Mouse (Mus musculus) forebrain, postnatal 0 days (tissue): ENCODE measurements around the gene Bfsp1. TPM values are rescaled to one million over a fixed set of nuclear protein-coding genes. Genes with fewer than 3 reads are reported as not detected.

Source experiments
- ATAC-seq: fragments of 200-750 bp; cut with Nextera tagmentation; 2 replicates; pipeline ENCODE4 v1.8.0; 2017; ENCODE audit warnings: mild to moderate bottlenecking, moderate library complexity
- DNase-seq: peaks from one replicate; pipeline ENCODE4 v3.0.0-alpha.2; 2015
- H3K27ac ChIP-seq: fragments of 300-500 bp; sonication (generic); 2 replicates; pipeline ENCODE4 v1.5.1; 2014; ENCODE audit warnings: low read depth, mild to moderate bottlenecking, antibody characterized with exemption, low read length, moderate library complexity, mixed read lengths
- H3K27me3 ChIP-seq: fragments of 300-500 bp; sonication (generic); 2 replicates; pipeline ENCODE4 v1.6.1; 2014; ENCODE audit warnings: mild to moderate bottlenecking, low read length, mixed read lengths; ENCODE audit not compliant: insufficient read depth
- H3K36me3 ChIP-seq: fragments of 300-500 bp; sonication (generic); 2 replicates; pipeline ENCODE4 v1.6.1; 2014; ENCODE audit warnings: mild to moderate bottlenecking, moderate library complexity; ENCODE audit not compliant: insufficient read depth
- H3K4me1 ChIP-seq: fragments of 300-500 bp; sonication (generic); 2 replicates; pipeline ENCODE4 v1.6.1; 2014; ENCODE audit warnings: antibody characterized with exemption; ENCODE audit not compliant: insufficient read depth
- H3K4me2 ChIP-seq: fragments of 300-500 bp; sonication (generic); 2 replicates; pipeline ENCODE4 v1.6.1; 2014; ENCODE audit warnings: low read depth, mild to moderate bottlenecking, moderate library complexity
- H3K4me3 ChIP-seq: fragments of 300-500 bp; sonication (generic); 2 replicates; pipeline ENCODE4 v1.5.1; 2014; ENCODE audit warnings: low read depth, low read length, mixed read lengths
- H3K9ac ChIP-seq: fragments of 300-500 bp; sonication (generic); 2 replicates; pipeline ENCODE4 v1.6.1; 2014; ENCODE audit warnings: mild to moderate bottlenecking
- H3K9me3 ChIP-seq: fragments of 300-500 bp; sonication (generic); 2 replicates; pipeline ENCODE4 v1.6.1; 2016; ENCODE audit warnings: low read length
- CTCF ChIP-seq: sonication (generic); IDR thresholded peaks from 2 replicates; pipeline ENCODE4 v1.5.1; 2016; ENCODE audit warnings: antibody characterized with exemption, control low read depth, low read depth
- WGBS: fragments of 180-500 bp; shearing (Covaris S2); extraction: QIAGEN DNeasy Blood & Tissue Kit; methylation state at CpG from one replicate; pipeline ENCODE4 v1.1.7; 2014; 5-methylcytosine and 5-hydroxymethylcytosine counted together
- polyA plus RNA-seq: library from polyadenylated mRNA; unstranded; fragments of >200 nt; fragmentation: Nextera tagmentation; extraction: Ambion mirVana; gene quantifications from 2 replicates; pipeline ENCODE4 v1.2.1, GENCODE M21; 2015
- total RNA-seq: library from RNA; depleted of rRNA; stranded (reverse); fragments of >200 nt; gene quantifications from 2 replicates; pipeline ENCODE4 v1.2.3, GENCODE M21; 2014; rRNA removed

Bfsp1 gene
- total RNA-seq (2.5 and 3.7 TPM in 2 replicates), polyA plus RNA-seq (1.3 and 1.9 TPM in 2 replicates)

DNA sequence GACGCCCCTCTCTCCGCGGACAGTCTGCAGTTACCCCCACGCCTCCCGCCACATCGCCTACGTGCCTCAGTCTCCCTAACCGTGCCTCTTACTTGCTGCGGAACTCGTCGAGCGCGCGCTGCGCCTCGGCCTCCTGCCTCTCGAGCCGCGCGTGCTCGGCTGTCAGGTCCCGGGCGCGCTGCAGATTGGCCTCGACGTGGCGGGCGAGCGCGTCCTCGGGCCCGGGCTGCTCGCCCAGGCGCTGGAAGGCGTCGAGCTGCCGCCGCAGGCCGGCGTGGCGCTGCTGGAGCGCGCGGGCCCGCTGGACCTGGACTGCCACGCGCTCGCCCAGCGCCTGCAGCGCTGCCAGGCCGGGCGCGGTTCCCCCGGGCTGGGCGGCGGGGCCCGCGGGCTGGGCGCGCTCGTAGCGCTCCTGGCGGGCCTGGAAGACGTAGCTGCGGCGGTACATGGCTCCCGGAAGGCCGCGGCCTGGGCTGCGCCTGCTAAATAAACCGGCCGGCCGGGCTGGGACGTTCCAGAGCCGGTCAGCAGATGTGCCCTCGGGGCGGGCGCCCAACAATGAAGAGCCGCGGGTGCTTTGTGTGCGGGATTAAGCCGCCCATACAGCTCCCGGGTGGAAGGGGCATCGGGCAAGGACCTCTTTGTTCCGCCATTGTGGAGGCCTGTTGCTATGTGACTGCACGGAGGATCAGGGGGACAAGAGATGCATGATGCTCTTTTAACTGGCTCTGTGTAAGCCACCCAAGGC is at the start of gene Bfsp1:
Bfsp1 (minus strand) TSS at position 690 of the 748 bp plus-strand sequence.
- TF ChIP-seq CTCF, result no peak; the same call in 1 of the 2 replicates
- 2% methylated on average over 83 of the region's 86 CpGs for WGBS

DNA sequence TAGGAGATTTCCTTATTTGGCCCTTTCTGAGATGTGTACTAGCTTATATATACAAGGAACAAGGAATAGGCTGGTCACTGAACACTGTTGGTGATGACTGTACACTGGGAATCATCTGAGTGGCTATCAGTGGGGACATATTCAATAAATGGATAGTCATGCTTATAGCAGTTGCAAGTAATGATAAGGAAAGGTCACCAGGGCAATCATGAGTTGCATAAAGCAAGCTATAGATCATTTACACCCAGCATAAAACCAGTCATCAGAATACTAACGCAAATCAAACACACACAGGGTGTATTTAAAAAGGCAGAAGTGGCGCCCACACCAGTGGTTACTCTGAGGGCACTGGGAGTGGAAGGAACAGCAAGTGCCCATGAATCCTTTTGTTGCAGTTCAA is 49.2 kb upstream of the Bfsp1 start:
- no peak overlapping the region for H3K4me3 ChIP-seq
- H3K4me2 ChIP-seq, result no peak overlapping the region
- DNase-seq (no peak), ATAC-seq (no peak)
- no peak overlapping the region for H3K9ac ChIP-seq
- H3K36me3 ChIP-seq, result no peaks in the 10 kb centered on the region
- no peak for TF ChIP-seq CTCF
- H3K4me1 ChIP-seq, result peaks cover 14% of the 10 kb centered on the region
- no peaks in the 10 kb centered on the region for H3K27me3 ChIP-seq
- no peaks in the 10 kb centered on the region for H3K9me3 ChIP-seq
- no peak overlapping the region for H3K27ac ChIP-seq
- 93% methylated on average over 2 of the region's 2 CpGs for WGBS

More for the DNA sequence above, at the start of gene Bfsp1:
- H3K27me3 ChIP-seq, result no peaks in the 10 kb centered on the region; the same call in 1 of the 2 replicates
- peak within 1 kb of the TSS; percentile 43 for H3K4me3 ChIP-seq
- ATAC-seq (peak; percentile 88), DNase-seq (peak; percentile 69)
- H3K36me3 ChIP-seq, result no peaks in the 10 kb centered on the region
- H3K4me2 ChIP-seq, result peak within 1 kb of the TSS; percentile 69
- H3K9me3 ChIP-seq, result no peaks in the 10 kb centered on the region
- H3K9ac ChIP-seq, result peak within 1 kb of the TSS; percentile 70
- no peaks in the 10 kb centered on the region for H3K4me1 ChIP-seq
- H3K27ac ChIP-seq, result no peak within 1 kb of the TSS

DNA sequence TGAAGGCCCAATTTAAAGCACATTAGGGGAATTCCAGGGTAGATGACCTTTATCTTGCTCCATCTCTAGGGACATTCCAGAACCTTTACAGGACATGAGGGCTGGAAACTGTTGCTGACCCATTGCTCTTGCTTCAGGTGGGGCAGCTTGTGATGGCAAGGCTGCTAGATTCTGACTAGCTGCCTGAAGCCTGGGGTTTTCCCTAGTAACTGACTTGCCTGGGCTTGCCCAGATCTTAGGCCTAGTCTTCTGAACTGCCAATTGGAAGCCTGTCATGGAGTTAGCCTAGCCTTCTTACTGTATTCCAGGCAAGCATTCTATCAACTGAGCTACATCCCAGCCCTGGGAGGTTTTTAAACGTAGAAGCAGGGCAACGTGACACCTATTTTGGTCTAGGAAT is 46.3 kb upstream of the Bfsp1 start:
- Histone ChIP-seq H3K36me3 (no peaks in the 10 kb centered on the region), H3K27me3 (no peaks in the 10 kb centered on the region), H3K4me3 (no peak overlapping the region), H3K27ac (no peak overlapping the region), H3K4me2 (no peak overlapping the region), H3K4me1 (0 out of 2 replicates have a peak, but pooled peaks cover 4% of the 10 kb centered on the region), H3K9ac (no peak overlapping the region), H3K9me3 (no peaks in the 10 kb centered on the region)
- ATAC-seq, result no peak
- 83% methylated on average over 2 of the region's 2 CpGs for WGBS
- DNase-seq, result no peak
- no peak for TF ChIP-seq CTCF

DNA sequence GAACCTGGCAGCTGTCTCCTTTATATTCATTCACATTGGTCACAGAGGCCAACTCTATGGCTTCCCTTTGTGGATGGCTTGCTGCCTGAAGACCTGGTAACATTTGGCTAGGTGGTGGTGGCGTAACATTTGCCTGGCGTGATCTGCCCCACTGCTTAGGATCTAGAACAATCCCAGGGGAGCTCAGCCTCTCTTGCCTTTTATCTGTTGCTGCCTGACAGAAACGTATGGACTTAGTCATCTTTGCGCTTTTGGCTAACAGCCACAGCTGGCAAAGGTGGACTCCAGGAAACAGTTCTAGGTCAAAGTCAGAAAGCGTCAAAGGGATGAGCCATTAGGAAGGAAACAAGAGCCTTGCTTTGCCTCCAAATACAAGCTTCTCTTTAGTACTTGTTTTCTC is 41.9 kb upstream of the Bfsp1 start:
- Histone ChIP-seq H3K36me3 (no peaks in the 10 kb centered on the region), H3K9ac (no peak overlapping the region), H3K4me1 (no peaks in the 10 kb centered on the region), H3K27ac (no peak overlapping the region), H3K9me3 (no peaks in the 10 kb centered on the region), H3K4me2 (no peak overlapping the region), H3K4me3 (no peak overlapping the region), H3K27me3 (no peaks in the 10 kb centered on the region)
- ATAC-seq (no peak), DNase-seq (no peak)
- TF ChIP-seq CTCF, result no peak
- WGBS, result 78% methylated on average over 5 of the region's 5 CpGs

DNA sequence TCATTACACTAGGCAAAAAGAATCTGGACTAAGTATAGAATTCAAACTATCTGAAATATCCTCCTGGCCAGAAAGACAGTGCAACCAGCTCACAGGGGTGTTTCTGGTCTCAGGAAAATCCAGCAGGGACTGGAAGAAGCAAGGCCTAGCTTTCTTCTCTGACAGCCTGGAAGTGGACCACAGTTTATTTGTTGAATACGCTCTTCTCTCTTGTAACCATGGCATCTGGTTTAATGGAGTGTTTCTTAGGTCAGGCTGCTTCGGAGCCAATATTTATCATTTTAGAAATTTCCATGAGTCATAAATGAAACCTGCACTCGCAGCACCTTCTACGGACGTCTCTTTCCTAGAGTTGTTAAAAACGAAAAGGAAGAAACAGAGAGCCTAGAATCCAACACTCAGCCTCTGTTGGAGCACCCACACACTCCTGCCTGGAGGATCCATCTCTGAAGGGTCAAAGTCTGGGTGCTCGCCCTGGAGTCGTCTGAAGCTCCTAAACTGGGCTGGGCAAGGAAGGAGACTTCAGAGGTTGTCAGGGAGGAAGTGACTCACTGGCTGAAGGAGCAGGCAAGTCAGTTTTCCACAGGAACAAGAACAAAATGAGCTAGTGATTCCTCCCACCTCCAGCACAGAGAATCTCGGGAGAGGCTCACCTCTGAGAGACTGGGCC is 40.5 kb upstream of the Bfsp1 start:
- Histone ChIP-seq H3K4me1 (no peaks in the 10 kb centered on the region), H3K4me3 (no peak overlapping the region), H3K9me3 (no peaks in the 10 kb centered on the region), H3K27me3 (no peaks in the 10 kb centered on the region), H3K4me2 (no peak overlapping the region), H3K9ac (no peak overlapping the region), H3K36me3 (no peaks in the 10 kb centered on the region), H3K27ac (no peak overlapping the region)
- no peak for TF ChIP-seq CTCF
- WGBS, result 79% methylated on average over 9 of the region's 9 CpGs
- DNase-seq, result no peak
- ATAC-seq, result no peak

DNA sequence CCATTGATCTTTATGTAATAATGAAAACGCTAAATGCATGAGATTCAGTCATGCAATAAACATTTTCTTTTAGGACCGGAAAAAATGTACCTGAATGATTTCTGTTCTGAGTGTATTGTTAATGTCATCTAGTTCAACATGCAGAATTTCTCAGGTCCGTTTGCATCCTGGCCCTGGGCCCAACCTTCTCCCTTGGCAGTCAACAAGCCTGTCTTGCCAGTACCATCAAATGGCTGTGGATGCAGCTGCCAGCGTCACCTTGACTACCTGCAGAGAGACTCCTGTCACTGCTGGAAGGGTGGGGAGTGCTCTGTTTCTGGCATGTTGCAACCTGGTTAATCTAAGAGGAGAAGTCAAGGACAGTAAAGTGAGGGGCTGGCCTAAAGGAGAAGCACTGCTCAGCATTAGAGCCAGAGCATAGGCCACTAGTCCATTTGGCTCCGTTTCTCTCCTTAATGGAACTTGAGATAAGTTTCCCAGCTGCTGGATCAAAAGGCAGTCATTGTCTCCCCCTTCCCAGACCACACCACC is 37.9 kb upstream of the Bfsp1 start:
- Histone ChIP-seq H3K27ac (no peak overlapping the region), H3K27me3 (no peaks in the 10 kb centered on the region), H3K4me1 (no peaks in the 10 kb centered on the region), H3K36me3 (no peaks in the 10 kb centered on the region), H3K9ac (no peak overlapping the region), H3K9me3 (no peaks in the 10 kb centered on the region), H3K4me3 (no peak overlapping the region), H3K4me2 (no peak overlapping the region)
- ATAC-seq, result no peak
- 64% methylated on average over 5 of the region's 5 CpGs for WGBS
- no peak for DNase-seq
- no peak for TF ChIP-seq CTCF
